Mouse (Mus musculus): ENCODE data around the gene Gm6358. TPM values are rescaled to one million over a fixed set of nuclear protein-coding genes. Genes with fewer than 3 reads are reported as not detected.
"Not testable (repeated sequence)": the region's sequence is repeated elsewhere in the genome, so short reads cannot be mapped to it uniquely, and the experiment has no call there.

Gm6358 gene
- not detected in 2 replicates for polyA plus RNA-seq (2015; fragmentation: Nextera tagmentation; extraction: Ambion mirVana)

DNA sequence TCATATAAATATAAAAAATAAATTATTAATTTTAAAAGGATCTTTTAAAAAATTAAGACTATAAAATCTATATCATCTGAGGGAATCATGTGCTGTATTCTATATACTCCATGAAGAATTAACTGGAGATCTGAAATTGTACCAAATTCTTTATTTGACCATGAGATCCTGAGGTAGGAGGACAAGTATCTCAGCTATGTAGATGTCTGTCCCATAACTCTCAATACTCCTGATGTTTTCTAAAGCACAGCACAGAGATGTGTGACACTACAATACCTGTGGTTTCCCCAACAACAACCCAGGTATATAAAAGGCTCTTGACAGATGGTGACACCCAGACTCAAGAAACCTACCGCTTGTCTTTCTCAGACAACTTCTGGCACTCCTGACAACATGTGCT lies at the start of gene Gm6358:
Gene Gm6358 (plus strand): TSS at position 301 of the 400 bp plus-strand sequence.
- no peaks in the 10 kb centered on the region for H3K4me1 ChIP-seq (replicated peaks)
- no peak within 1 kb of the TSS for H3K27ac ChIP-seq
- no peak within 1 kb of the TSS for H3K4me2 ChIP-seq (replicated peaks)
- H3K27me3 ChIP-seq (replicated peaks) = no peaks in the 10 kb centered on the region
- 97% methylated on average over 1 of the region's 1 CpGs for WGBS
- H3K36me3 ChIP-seq = no peaks in the 10 kb centered on the region
- ATAC-seq = no peak
- H3K9ac ChIP-seq = no peak within 1 kb of the TSS
- H3K9me3 ChIP-seq = no peaks in the 10 kb centered on the region
- H3K4me3 ChIP-seq (replicated peaks) = no peak within 1 kb of the TSS

- no peak for ATAC-seq
Observed at GRCm38 (mm10) chr16:89150786-89151185, 10.1 kb downstream of the Gm6358 start, which contains the start of gene Gm10061. TSS of gene Gm10061 (plus strand) at chr16:89151086.

DNA sequence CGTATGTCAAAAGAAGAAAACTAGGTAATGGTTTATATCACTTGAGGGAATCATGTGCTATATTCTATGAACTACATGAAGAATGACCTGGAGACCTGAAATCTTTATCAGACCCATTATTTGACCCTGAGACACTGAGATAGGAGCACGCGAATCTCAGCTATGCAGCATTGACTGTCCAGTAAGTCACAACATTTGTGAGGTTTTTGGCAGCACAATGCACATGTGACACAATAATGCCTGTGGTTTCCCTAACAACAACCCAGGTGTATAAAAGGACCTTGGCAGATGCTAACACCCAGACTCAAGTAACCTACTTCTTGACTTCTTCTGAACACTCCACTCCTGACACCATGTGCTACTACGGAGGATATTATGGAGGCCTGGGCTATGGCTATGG lies 17.0 kb downstream of the Gm6358 start, which contains the start of gene Gm9789:
Gene Gm9789 (plus strand): TSS at position 301 of the 400 bp plus-strand sequence.
- Histone ChIP-seq H3K4me3 (replicated peaks) (no peak within 1 kb of the TSS), H3K4me2 (replicated peaks) (no peak within 1 kb of the TSS), H3K9me3 (no peaks in the 10 kb centered on the region), H3K4me1 (replicated peaks) (no peaks in the 10 kb centered on the region), H3K36me3 (no peaks in the 10 kb centered on the region), H3K27me3 (replicated peaks) (no peaks in the 10 kb centered on the region), H3K9ac (no peak within 1 kb of the TSS), H3K27ac (no peak within 1 kb of the TSS)
- WGBS = 80% methylated on average over 4 of the region's 4 CpGs
- ATAC-seq = no peak

More at GRCm38 (mm10) chr16:89150786-89151185, 10.1 kb downstream of the Gm6358 start, which contains the start of gene Gm10061:
- no peak within 1 kb of the TSS for H3K4me3 ChIP-seq (replicated peaks)
- H3K9ac ChIP-seq = no peak within 1 kb of the TSS
- H3K4me2 ChIP-seq (replicated peaks) = no peak within 1 kb of the TSS
- H3K9me3 ChIP-seq = no peaks in the 10 kb centered on the region
- WGBS = 97% methylated on average over 1 of the region's 1 CpGs
- no peaks in the 10 kb centered on the region for H3K36me3 ChIP-seq
- no peak within 1 kb of the TSS for H3K27ac ChIP-seq
- no peaks in the 10 kb centered on the region for H3K27me3 ChIP-seq (replicated peaks)
- no peaks in the 10 kb centered on the region for H3K4me1 ChIP-seq (replicated peaks)

DNA sequence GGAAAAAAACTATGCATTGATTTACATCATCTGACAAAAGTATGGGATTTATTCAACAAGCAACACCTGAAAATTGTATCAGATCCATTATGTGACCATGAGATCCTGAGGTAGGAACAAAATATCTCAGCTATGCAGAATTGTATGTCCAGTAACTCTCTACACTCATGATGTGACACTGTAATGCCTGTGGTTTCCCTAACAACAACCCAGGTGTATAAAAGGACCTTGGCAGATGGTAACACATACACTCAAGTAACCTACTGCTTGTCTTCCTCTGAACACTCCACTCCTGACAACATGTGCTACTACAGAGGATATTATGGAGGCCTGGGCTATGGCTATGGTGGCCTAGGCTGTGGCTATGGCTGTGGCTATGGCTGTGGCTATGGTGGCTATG lies 28.5 kb downstream of the Gm6358 start, which contains the start of gene Gm7735:
Gene Gm7735 (plus strand): TSS at position 301 of the 400 bp plus-strand sequence.
- H3K4me3 ChIP-seq (replicated peaks); H3K9ac ChIP-seq; H3K27me3 ChIP-seq (replicated peaks); H3K36me3 ChIP-seq; H3K4me1 ChIP-seq (replicated peaks); H3K27ac ChIP-seq; ATAC-seq; H3K9me3 ChIP-seq; H3K4me2 ChIP-seq (replicated peaks): not testable (repeated sequence)

DNA sequence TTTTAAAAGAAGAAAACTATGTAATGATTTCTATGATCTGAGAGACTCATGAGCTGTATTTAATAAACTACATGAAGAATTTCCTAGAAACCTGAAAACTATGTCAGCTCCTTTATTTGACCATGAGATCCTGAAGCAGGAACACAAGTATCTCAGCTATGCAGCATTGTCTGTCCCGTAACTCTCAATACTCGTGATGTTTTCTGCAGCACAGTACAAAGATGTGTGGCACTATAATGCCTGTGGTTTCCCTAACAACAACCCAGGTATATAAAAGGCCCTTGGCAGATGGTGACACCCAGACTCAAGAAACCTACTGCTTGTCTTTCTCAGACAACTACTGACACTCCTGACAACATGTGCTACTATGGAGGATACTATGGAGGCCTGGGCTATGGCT lies 33.8 kb downstream of the Gm6358 start, which contains the start of gene 1110057P08Rik:
Gene 1110057P08Rik (plus strand): TSS at position 301 of the 400 bp plus-strand sequence.
- Histone ChIP-seq H3K36me3 (no peaks in the 10 kb centered on the region), H3K27ac (no peak within 1 kb of the TSS), H3K4me3 (replicated peaks) (no peak within 1 kb of the TSS), H3K9ac (no peak within 1 kb of the TSS), H3K27me3 (replicated peaks) (no peaks in the 10 kb centered on the region), H3K4me2 (replicated peaks) (no peak within 1 kb of the TSS), H3K9me3 (no peaks in the 10 kb centered on the region), H3K4me1 (replicated peaks) (no peaks in the 10 kb centered on the region)
- ATAC-seq = no peak
- WGBS = 82% methylated on average over 2 of the region's 2 CpGs

DNA sequence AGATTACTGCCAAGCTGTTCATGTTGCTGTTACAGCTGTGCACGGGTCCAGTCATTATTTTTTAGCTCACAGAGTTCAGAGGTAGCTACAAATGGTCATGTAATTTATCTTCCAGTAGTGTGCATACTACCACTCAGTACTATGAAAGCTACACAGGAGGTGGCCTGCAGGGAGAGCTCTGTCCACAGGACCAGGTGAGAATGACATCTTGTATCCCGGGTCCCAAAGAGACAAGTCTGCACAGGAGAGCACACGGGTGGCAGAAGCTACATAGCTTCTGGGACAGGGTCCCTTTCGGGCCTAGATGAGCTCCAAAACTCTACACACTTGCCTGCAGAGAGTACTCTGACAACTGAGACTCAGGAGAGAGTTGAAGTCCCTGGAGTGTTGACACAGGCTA lies 48.0 kb downstream of the Gm6358 start:
- WGBS = 84% methylated on average over 4 of the region's 4 CpGs
- no peak overlapping the region for H3K27ac ChIP-seq
- H3K27me3 ChIP-seq (replicated peaks) = no peaks in the 10 kb centered on the region
- H3K4me3 ChIP-seq (replicated peaks) = no peak overlapping the region
- no peaks in the 10 kb centered on the region for H3K36me3 ChIP-seq
- no peaks in the 10 kb centered on the region for H3K4me1 ChIP-seq (replicated peaks)
- no peak overlapping the region for H3K4me2 ChIP-seq (replicated peaks)
- H3K9me3 ChIP-seq = no peaks in the 10 kb centered on the region
- no peak for ATAC-seq
- H3K9ac ChIP-seq = no peak overlapping the region

Other genes with a start within 250 kb of the Gm6358 start
- gene Krtap19-5, start 244.4 kb upstream of the Gm6358 start, polyA plus RNA-seq (2015; fragmentation: Nextera tagmentation; extraction: Ambion mirVana) = not detected in 2 replicates
- not detected in 2 replicates for gene Krtap19-9b, start 208.6 kb upstream of the Gm6358 start, polyA plus RNA-seq (2015; fragmentation: Nextera tagmentation; extraction: Ambion mirVana)
- gene Krtap16-3, start 178.0 kb upstream of the Gm6358 start, polyA plus RNA-seq (2015; fragmentation: Nextera tagmentation; extraction: Ambion mirVana) = not detected in 2 replicates
- gene Krtap22-2, start 130.1 kb upstream of the Gm6358 start, polyA plus RNA-seq (2015; fragmentation: Nextera tagmentation; extraction: Ambion mirVana) = not detected in 2 replicates
- not detected in 2 replicates for gene Gm10229, start 125.6 kb upstream of the Gm6358 start, polyA plus RNA-seq (2015; fragmentation: Nextera tagmentation; extraction: Ambion mirVana)
- not detected in 2 replicates for gene Krtap6-1, start 109.2 kb upstream of the Gm6358 start, polyA plus RNA-seq (2015; fragmentation: Nextera tagmentation; extraction: Ambion mirVana)
- gene Gm10228, start 99.4 kb upstream of the Gm6358 start, polyA plus RNA-seq (2015; fragmentation: Nextera tagmentation; extraction: Ambion mirVana) = not detected in 2 replicates
- not detected in 2 replicates for gene Krtap6-5, start 93.0 kb upstream of the Gm6358 start, polyA plus RNA-seq (2015; fragmentation: Nextera tagmentation; extraction: Ambion mirVana)
- gene 1110025L11Rik, start 76.8 kb upstream of the Gm6358 start, polyA plus RNA-seq (2015; fragmentation: Nextera tagmentation; extraction: Ambion mirVana) = not detected in 2 replicates
- gene Krtap6-3, start 56.8 kb upstream of the Gm6358 start, polyA plus RNA-seq (2015; fragmentation: Nextera tagmentation; extraction: Ambion mirVana) = not detected in 2 replicates
- not detected in 2 replicates for gene Gm10061, start 10.2 kb downstream of the Gm6358 start, polyA plus RNA-seq (2015; fragmentation: Nextera tagmentation; extraction: Ambion mirVana)
- gene Gm9789, start 17.1 kb downstream of the Gm6358 start, polyA plus RNA-seq (2015; fragmentation: Nextera tagmentation; extraction: Ambion mirVana) = not detected in 2 replicates
- not detected in 2 replicates for gene Gm7735, start 28.6 kb downstream of the Gm6358 start, polyA plus RNA-seq (2015; fragmentation: Nextera tagmentation; extraction: Ambion mirVana)
- not detected in 2 replicates for gene 1110057P08Rik, start 33.9 kb downstream of the Gm6358 start, polyA plus RNA-seq (2015; fragmentation: Nextera tagmentation; extraction: Ambion mirVana)
- not detected in 2 replicates for gene Krtap20-2, start 65.0 kb downstream of the Gm6358 start, polyA plus RNA-seq (2015; fragmentation: Nextera tagmentation; extraction: Ambion mirVana)